Mouse (Mus musculus) erythroblast, embryonic 14.5 days (primary cell): ENCODE data around the gene Kif2a.

Experiments
- GATA1 ChIP-seq: IDR thresholded peaks from 2 replicates; pipeline ENCODE4 v1.6.1; 2012; ENCODE audit warnings: low read length, inconsistent platforms, mixed read lengths
- TAL1 ChIP-seq: IDR thresholded peaks from 3 replicates; pipeline ENCODE4 v1.6.1; 2012; ENCODE audit warnings: low read length, inconsistent platforms, mixed read lengths

DNA sequence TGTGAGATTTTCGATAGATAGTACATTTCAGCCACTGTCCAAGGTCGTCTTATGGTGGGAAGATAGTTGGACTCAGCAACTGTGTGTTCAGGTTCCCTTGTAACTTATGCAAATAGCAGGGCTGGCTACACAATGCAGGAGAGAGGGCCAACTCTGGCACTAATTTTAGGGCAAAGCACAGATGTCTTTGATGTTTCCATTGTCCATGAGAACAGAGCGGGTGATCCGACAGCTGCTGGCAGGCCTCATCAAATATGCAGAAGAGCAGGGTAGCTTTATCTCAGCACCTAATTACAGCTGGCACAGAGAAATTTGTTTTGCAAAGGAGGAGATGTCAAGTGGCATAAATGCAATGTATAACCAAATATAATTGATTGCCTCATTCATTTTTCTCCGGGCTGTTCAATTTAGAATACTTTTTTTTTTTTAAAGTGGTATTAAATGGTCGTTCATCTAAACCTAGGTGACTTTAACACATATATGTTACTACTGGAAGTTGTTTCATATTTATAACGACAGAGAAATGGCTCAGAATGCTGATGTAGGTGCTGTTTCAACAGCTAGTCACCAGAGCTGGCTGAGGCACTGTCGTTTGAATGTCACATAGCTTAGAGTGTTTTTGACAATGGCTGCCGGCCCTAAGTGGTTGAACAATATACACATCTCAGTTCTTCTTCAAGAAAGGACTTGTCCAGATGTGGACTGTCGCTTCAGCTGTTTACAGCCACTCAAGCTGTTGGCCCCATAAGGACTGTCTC is 43.4 kb upstream of the Kif2a start:
- TF ChIP-seq GATA1 (no peak), TAL1 (no peak)
